Mouse (Mus musculus): ENCODE data around the gene Arid3c.

Arid3c gene

GRCm38 (mm10) chr4:41678863-41679262, 52.1 kb downstream of the Arid3c start:
- no peak for DNase-seq (ENCODE audit: low spot score)

GRCm38 (mm10) chr4:41677006-41677629, 53.8 kb downstream of the Arid3c start:
- no peak for DNase-seq (ENCODE audit: low spot score)

GRCm38 (mm10) chr4:41676248-41677005, 54.5 kb downstream of the Arid3c start:
- DNase-seq (ENCODE audit: low spot score) = no peak

All from layer of hippocampus, adult 9-10 months (tissue).